In the genomic region with DNA sequence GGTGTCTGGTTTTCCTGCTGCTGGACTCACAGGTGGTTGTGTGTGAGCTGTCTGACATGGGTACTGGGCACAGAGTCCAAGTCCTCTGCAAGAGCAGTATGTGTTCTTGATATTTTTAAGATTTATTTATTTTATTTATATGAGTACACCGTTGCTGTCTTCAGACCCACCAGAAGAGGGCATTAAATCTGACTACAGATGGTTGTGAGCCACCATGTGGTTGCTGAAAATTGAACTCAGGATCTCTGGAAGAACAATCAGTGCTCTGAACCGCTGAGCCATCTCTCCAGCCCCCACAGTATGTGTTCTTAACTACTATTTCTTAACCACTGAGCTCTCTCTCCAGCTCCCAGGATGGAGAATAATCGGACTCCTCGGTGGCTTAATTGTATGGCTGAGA, we compare ENCODE assay signal across 1 mouse cellular context.
A peak's percentile ranks its signal among the peaks of the same experiment; 100 is the strongest.
TF ChIP-seq lines count a peak whose summit lies in the region.

No protein-coding gene starts in this region.

TF ChIP-seq in CH12.LX, 34 proteins besides CTCF, POLR2A, EP300 and RAD21:
- no peak for TF ChIP-seq SIN3A (IDR thresholded peaks at IDR 0.05; ENCODE audit: low read length)
- TF ChIP-seq SMC3 (IDR thresholded peaks at IDR 0.05; ENCODE audit: low read depth, low read length) = peak; percentile 26
- peak; percentile 52; the same call in 1 of the 2 replicates for TF ChIP-seq MYC (IDR thresholded peaks at IDR 0.05; ENCODE audit: low read depth, low read length)
- TF ChIP-seq ZNF384 (IDR thresholded peaks at IDR 0.05; ENCODE audit: low read depth, low read length) = no peak
TF ChIP-seq in CH12.LX: peak in this region for 2.
